Mouse (Mus musculus) activated CD4-positive, CD25-positive, alpha-beta regulatory T cell, adult 4 months (primary cell): Measurements from ENCODE around the gene Cd5. TPM values are rescaled to one million over a fixed set of nuclear protein-coding genes. Genes with fewer than 3 reads are reported as not detected.
A peak's percentile ranks its signal among the peaks of the same experiment; 100 is the strongest.

ENCODE experiments used
- ATAC-seq: one replicate; pipeline ENCODE4 v1.8.0; 2017
- polyA plus RNA-seq, 2 experiments: library from polyadenylated mRNA; unstranded; fragments of 100-300 nt; shearing (Covaris generic); gene quantifications; one replicate each; pipeline ENCODE4 v1.2.1; 2017

The Cd5 gene
- polyA plus RNA-seq, 2 experiments from 2014 or later, result 406 to 482 TPM

DNA sequence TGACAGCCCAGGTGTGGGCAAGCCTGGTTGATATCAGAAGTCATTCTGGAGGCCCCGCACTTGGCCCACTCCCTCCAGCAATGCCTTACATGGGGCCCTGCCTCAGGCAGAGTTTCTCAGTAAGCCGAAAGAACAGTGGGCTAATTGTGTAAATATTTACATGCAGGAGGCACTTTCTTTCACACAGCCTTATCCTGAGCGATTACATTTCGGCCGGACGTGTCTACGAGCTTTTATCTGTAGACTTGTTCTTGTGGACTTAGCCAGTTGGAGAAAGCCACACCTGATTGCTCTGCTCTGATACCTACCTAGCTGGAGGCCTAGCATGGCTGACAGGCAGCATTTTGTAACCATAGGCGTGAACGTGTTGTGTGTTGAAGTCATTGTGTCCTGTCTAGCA, 39.0 kb downstream of the Cd5 start:
- no peak for ATAC-seq

DNA sequence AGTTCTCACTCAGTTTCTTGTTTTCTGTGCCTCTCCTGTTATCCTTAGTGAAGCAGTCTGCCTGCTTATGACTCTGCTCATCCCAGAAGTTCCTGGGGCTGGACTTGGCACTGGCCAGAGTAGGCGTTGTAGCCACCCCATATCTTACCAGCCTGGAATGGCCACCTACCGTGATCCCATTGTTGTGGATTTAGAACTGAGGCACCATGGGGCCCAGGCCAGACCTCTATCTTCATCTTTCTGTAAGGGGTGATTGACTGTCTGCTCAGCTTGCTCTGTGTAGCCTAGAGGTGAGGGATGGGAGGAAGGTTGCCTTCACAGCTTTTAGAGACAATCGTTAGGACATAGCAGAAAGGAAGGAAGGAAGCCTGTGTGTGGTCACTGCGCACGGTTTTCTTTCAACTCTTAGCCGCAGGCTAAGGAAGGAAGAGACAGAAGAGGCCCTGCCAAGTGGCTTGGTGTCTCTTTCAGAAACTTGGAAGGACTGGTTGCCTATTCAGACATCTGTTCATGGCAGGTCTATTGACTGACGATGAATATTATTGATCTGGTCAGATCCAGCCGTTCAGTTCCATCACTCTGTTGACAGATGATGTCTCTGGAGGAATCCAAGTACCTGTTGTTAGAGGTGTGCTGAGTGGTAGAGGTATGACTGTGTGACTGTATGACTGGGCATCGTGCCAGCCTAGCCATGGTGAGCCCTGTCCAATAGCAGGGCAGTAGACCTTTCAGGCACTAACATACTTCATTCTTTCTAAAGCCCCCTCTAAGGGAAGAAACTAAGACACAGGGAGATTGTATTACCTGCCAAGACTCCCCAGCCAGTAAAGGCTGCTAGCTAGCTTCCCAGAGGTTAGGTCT, 40.4 kb downstream of the Cd5 start:
- ATAC-seq, result peak; percentile 23

DNA sequence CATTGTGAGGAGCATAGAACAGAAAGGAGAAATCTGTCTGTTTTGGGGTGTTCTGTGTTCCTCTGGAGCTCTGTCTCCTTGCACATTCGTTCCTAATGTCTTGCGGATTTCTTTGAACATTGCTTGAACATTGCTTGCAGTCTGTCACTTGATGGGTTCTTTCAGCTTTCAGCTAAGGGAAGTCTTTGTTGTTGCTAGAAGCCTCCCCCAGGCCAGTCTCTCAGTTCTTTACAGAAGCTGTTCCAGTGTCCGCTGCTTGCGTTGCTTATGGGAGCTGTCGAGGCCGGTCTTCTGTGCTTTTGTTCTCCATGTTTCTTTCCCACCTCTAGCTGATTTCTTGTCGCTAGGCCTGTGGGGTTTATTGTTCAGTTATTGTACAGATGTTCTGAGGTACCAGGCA, 43.0 kb downstream of the Cd5 start:
- ATAC-seq, result no peak

DNA sequence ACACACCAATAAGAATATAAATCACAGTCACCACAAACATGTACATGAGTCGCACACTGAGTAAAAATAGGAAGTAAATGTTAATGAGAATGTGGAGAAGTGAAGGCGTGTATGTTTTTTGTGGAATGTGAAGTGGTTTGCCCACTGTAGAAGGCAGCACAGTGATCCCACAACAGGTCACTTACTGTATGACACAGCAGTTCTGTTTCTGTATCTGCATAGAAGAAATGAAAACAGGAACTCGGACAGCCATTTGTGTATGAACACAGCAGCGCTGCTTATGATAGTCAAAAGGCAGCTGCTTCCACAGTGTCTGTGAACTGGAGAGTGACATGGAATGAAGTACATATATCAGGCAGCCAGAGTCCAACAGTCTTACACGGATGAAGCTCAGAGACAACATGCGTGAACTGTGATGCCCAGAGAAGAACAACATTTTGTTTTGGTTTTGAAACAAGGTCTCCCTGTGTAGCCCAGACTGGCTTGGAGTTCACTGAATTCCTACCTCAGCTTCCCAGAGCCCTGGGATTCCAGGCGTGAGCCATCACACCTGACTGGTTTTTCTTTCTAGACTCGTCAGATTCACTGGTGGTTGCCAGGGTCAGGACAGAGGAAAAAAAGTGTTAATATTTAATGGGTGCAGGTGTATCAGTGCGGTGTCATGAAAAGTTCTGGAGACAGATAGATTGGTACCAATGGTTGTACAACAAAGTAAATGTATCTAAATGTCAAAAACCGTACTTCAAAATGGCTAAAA, 44.7 kb downstream of the Cd5 start:
- no peak for ATAC-seq

DNA sequence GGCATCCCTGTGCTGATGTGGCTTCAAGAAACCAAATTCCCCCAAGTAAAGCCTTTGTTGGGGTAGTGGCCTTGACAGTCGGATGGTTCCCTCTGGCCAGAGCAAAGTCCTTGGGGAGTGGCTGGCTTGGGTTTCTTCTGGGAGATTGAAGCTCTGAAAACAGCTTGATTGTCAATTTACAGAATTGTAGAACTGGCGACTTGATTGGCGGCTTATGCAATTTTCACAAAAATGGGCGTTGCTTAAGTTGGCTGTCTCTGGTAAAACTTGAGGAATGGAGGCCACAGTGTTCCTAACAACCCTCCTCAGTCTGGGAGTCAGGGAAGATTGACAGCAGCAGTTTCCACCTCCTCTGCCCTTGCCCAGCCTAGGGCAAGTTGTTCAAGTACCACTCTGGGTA, 46.4 kb downstream of the Cd5 start:
- ATAC-seq, result no peak

DNA sequence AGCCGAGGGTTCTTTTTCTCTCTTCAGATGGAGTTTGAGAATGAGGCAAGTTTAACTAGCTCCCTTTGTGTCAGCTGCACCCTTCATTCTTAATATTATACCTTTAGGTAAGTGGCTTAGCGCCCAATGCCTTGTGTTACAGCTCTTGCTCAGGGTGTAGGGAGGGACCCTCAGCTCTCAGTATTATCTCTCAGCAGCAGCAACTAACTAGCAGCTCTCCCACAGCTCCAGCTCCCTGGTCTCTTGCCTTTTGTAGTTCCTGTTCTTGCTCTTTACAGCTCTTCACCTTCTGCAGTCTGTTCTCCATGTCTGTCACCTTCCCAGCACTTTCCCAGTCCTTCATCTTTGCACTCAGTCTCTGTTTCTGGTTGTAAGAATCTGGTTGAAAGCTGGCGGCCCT, 47.1 kb downstream of the Cd5 start:
- ATAC-seq, result no peak

DNA sequence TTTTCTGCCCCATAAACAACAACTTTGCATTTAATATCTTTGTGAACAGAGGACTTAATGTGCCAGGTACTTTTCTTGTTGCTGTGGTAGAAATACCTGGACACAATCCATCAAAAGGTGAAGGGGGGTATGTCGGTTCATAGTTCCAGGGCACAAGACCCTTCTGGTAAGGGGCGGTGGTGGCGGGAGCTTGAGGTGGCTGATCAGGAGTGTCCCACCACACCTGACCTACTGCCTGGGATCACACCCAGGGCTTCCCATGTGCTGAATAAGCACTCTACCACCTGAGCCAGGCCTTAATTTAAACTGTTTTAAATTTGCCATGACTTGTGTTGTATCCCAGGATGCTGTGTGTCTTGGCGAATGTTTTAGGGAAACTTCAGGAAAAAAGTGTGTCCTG, 47.7 kb downstream of the Cd5 start:
- ATAC-seq, result no peak

DNA sequence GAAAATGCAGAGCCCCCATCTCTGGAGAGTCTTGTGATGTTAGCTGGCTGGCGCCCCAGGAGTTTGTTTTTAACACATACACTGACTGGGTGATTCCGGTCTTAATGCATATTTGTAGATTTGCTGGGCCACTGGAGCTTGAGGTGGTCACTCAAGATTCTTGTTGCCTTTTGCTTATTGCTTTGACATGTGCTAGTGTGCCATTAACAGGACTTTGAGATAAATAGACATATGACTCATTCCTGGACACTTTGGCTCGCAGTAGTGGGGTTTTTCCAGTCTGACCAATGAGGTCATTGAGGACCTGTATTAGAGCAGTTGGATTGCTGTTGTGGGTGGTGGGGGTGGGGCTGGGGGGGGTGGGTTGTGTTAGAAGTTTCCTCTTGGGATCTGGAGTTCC, 48.5 kb downstream of the Cd5 start:
- no peak for ATAC-seq

DNA sequence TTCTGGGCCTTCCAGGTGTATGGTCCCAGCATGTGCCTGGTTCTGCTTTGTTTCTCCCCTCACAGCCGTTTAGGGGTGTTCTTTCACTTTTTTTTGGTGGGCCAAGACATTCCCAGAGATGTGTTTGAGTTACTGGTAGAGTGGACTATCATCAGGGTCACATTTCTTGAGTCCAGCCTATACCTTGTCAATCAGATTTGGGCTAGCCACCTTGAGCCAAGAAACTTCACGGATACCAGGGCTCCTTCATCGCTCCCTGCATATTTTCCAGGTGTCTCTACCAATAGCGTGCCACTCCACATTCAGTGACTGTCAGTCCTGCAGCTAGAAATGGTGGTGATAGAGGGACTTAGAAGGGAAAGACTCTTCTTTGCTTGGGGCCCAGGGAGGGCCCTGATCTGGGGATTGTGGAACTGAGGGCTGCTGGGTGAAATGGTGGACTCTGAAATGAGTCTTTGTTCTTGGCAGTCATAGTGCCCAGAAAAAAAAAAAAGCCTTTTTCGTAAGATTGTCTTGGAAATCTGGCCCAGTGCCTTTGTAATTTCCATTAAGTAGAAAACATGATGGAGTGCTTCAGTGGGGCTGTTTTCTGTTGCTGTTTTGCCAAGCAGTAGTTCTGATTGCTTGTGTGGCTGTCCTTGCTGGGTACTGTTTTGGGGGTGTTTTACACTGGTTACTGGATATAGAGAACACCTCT, 49.2 kb downstream of the Cd5 start:
- ATAC-seq, result no peak

DNA sequence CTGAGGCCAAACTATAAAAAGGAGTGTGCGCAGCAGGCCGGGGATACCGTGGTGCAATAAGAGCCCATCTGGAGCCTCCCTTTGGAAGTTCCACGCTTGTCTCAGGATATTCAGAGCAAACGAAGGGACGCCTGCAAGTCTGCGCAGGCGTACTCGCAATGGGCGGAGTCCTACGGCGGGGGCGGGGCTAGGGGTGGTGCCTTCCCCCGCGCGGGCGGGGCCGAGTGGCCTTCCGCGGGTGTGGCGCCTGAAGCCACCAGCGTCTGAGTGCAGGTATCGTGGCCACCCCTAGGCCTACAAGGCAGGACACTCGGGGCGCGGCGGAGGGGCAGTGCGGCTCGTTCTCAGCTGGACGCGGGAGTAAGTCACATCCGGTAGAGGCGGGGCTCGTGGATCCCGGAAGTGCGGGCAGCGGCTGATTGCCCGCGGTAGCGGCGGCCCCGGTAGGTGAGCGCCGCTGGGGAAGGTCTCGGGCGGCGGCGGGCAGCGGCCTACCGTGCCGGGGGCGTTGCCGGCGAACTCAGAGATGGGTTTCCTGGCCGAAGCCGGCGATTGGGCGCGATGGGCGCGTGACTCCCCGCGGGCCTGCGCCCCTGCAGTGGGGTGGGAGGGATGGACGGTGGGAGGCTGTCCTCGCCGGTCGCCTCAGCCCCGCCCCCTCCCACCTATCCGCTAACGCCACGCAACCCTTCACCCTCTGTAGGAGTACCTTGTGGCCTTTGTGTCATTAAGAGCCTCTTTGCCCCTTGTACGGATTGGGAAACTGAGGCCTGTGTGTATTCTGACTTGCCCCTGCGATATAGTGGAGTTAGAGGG, 50.1 kb downstream of the Cd5 start, which contains the start of gene Vps37c:
Vps37c (plus strand) TSS at position 199 of the 816 bp plus-strand sequence.
- ATAC-seq, result peak; percentile 76

DNA sequence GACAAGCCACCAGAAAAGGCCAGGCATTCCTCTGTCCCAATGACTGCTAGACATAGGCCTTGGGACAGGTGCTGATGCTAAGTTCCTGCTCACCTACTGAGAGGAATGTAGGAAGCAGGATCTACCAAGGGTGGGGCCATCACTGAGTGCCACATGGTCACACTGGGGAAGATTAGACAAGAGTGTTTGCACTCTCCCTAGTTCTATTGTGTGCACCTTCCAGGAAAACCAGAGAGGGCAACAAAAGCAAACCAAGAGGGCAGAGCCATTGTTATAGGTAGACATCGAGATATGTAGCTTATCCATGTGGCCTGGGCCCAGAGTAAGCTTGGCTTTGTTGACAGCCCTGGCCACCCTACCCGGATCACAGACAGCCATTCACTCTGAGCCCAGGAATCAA, 53.1 kb downstream of the Cd5 start:
- no peak for ATAC-seq

DNA sequence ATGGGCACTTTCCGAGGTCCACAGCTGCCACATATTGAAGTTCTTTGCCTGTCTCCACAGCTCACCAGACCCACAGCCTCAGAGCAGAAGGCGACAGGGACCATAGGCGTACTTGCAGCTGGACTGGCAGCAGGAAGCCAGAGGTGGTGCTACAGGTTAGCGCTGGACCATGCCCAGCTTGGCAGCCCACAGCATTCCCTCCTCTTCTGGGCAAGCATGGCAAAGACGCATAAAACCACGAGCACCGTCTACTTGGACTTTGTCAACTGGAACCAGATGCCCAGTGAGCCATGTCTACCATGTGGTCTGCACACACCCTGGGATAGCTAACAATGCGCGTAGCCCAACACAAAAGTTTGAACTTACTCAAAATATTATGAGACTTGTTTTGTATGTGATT, 53.7 kb downstream of the Cd5 start:
- ATAC-seq, result no peak

DNA sequence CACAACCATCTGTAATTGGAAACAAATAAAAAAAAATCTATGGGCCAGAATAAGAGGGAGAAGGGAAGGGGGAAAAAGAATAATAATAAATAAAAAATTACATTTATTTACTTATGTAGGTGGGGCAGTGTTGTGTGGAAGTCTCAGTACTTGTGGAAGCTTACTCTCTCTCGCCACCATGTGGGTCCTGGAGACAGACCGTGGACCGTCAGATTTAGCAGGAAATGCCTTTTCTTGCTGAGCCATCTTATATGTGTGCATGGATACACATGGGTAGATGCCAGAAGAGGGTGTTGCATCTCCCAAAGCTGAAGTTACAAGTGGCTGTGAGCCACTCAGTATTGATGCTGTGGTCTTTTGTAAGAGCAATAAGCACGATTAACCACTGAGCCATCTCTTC, 57.2 kb downstream of the Cd5 start:
- ATAC-seq, result no peak

DNA sequence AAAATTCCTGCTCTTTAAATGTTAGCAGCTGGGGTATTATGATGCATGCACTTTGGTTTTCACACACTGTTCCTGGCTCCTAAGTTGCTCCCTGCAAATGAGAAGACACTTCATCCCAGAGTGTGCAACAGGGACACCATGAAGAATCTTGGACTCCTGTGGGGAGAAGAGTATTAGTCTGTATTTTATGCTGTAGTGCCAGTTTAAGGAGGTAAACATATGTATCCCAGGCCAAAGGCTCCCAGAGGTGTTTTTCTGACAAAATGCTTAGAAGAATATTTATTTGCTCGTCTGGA, 60.1 kb downstream of the Cd5 start:
- no peak for ATAC-seq

DNA sequence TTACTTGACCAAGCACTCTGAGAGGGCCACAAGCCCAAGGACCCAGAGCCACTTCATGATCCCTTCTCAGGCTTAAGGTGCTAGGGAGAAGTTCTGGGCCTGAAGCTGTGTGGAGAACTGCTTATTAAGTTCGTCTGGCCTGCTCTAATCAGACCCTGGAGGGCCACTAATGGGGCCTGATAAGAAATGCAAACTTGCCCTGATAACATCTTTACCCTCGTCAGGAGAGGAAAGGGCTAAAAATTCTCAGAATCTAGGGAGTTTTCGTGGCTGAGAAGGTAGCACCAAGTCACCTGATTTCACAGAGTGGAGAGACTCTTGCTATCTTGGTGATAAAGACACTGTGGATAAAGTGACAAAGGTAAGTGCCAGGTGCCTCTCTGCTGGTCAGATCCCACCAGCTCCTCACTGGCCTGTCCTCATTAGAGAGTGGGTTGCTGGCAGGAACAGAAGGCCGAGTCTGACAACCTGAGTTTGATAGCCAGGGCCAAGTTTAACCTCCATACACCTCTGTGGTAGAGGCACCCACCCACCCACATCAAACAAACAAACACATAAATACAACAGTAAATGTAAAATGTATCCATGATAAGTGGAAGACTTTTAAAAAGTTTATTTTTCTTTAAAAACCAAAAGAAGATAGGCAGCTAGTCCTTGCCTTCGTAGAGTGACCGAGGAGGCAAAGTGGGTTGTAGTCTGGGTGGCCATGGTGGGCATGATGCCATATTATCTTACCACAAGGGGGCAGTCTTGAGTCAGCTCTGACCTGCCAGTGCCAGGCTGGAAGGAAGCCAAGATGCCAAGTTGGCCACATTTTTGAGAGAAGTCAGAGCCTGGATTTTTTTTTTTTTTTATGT, 60.7 kb downstream of the Cd5 start, which contains the start of gene Pga5:
Pga5 (minus strand) TSS at position 157 of the 857 bp plus-strand sequence.
- ATAC-seq, result no peak

DNA sequence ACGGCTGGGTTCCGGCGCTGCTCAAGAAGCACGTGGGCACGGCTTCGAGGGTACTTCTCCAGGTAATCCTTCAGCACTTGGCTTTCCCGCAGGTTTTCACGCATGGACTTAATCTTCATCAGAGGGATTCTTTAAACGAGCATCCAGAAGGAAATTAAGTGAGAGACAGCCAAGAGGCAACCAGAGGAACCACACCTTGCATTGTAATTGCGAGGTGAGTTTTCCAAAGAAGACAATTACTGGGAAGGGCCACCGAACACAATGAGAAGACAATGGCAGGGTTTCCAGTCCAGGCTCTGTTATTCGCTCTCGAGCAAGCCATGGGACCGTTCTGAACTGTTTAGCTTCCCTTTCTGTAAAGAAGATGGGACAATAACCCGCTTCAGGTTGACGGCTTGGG, 62.1 kb downstream of the Cd5 start:
- no peak for ATAC-seq

DNA sequence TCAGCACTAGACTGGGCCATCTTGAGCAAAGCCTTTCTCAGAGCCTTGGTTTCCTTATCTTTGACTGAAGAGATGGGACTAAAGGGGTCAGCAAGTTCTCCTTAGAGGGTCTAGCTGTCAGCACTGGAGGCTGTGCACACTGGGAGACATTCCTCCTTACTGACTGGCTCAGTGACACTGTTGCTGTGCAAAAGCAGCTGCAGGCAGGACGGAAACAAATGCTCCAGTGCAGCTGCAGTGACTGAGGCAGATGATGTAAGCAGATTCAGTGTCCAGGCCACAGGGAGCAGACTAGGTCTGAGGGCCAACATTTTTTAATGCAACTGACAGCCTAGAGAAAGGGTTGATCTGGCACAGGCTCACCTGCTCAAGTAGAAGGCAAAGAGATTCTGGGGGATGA, 65.5 kb downstream of the Cd5 start:
- no peak for ATAC-seq

DNA sequence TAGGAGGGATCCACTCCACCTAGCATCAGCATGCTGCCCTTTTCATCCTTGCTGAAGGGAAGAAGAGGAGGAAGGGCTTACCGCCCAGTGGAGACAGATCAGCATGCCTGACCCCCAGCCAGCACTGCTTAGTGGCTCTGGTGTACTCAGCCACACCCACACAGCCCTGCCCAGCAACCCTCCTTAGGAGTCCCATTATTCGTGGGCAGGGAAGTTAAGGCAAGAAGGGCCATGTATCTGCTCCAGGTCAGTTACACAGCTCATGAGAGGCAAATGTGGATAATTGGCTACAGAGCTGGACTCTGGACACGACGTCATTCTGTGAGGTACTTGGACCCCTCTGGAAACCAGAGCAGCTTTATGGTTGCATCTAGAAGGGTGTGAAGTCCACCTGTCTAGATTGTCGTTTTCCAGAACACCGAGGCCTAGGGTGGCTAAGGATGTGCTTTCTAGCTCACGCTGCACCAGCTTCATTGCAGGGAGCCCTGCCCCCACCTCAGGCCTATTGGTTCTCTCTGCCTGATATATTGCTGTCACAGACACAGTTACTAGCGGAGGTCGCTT, 66.9 kb downstream of the Cd5 start:
- ATAC-seq, result no peak

DNA sequence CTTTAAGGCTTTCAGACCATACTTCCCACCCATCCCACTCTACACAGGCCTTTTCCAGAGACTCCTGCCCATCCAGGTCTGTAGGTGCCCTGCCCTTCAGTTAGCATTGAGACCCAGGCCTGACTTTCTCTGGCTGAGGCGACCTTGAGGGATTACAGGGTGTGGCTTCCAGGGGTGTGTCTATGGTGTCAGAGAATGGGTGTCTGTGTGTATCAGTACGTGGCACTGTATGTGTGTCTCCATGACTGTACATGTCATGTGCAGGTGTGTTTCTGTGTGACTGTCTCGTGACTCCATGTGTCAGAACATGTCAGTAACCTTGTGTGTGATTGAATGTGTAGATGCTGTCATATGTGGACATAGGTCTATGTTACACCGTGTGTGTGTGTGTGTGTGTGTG, 67.5 kb downstream of the Cd5 start:
- no peak for ATAC-seq
